Mouse (Mus musculus) gastrocnemius, postnatal 25 days (tissue): ENCODE results near the gene Gm42878. TPM values are rescaled to one million over a fixed set of nuclear protein-coding genes. Genes with fewer than 3 reads are reported as not detected.
"Not testable (repeated sequence)": the region's sequence is repeated elsewhere in the genome, so short reads cannot be mapped to it uniquely, and the experiment has no call there.

Experiments used
- DNase-seq: peaks from one replicate; pipeline ENCODE4 v3.0.0; 2022
- total RNA-seq, 2 experiments: library from RNA; stranded (reverse); gene quantifications; 1 replicate in 1 of 2; 2 replicates in 1 of 2; pipeline ENCODE4 v1.2.3; 2021

The Gm42878 gene
- total RNA-seq, 2 experiments from 2014 or later, result not detected

DNA sequence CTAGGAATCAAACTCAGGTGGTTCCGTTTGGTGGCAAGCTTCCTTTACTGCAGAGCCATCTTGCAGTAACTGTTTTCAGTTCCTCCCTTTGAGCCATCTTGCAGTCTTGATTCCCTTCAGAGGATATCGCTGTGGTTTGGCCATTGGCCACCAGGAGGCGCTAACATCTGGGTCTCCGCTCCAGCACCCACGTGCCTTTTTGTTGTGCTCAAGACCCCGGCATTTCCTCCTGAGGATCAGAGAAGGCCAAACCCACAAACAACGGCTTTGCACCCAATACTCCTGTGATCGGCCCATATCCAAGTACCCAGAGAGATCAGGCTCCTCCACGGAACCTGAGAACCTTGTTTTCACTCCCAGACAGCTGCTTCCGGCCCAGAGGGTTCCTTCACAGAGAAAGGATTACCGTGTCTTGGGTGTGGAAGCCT is 19.2 kb upstream of the Gm42878 start:
- DNase-seq, result peak; percentile 77

DNA sequence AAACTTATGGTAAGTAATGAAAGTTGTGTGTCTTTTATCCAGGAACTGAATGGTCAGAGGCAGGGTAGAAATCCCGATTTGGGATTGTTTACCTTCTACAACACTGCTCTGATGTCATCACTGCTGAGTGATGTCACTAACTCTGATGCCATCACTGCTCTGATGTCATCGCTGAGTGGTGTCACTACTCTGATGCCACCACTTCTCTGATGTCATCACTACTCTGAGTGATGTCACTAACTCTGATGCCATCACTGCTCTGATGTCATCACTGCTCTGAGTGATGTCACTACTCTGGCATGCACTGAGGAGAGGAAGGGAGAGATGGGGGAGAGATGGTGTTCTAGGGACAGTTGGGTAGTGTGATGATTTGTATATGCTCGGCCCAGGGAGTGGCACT is 17.2 kb upstream of the Gm42878 start:
- DNase-seq, result no peak

DNA sequence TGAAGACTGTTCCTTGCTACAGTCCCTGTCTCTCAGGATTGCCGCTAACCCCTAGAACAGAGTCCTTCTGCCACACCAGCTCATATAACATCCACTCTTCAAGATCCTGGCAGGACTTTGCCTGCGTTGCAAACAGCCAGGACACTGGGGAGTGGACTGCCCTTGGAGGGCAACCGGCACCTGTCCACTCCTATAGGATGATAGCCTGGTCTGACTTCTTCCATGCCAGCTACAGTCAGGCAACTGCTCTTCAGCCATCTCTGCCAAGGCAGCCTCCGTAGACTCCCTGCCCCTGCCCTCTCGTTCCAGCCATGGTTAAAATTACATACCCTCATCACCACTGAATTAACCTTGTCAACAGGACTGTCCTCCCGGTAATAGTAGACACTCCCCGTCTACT is 3.9 kb upstream of the Gm42878 start:
- DNase-seq, result peak; percentile 71

DNA sequence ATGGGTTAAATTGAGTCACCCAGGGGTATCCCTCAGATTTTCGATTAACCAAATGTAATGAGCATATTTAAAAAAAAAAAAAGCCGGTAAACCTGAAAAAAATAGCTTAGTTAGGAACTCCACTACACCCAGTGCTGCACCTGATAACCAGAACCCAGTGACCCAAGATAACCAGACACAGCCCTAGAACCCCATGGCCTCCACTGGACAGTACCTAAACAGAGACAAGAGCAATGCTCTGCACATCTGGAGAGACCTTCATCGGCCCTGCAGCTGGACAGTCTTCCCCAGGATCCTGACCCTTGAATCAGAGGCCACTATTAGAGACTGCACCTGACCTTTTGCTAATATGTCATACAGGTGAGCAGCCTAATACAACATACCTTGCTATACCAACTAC is 1.8 kb upstream of the Gm42878 start:
- DNase-seq, result no peak

DNA sequence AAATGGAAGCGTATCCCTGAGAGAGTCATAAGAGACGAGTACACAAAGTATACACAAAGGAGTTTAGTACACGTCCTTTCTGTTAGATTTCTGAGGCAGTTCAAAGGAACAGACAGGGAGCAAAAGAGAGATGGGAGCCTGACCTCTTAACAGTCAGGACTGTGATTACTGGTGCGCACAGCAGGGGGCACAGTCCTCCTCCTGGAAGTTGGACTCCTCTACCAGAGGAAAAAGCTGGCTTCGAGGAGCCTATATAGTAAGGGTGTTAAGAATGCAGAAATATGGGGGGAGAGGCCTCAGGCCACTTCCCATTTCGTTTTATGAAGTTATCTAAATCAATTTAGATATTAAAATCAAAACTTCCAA is 1.2 kb upstream of the Gm42878 start:
- no peak for DNase-seq

DNA sequence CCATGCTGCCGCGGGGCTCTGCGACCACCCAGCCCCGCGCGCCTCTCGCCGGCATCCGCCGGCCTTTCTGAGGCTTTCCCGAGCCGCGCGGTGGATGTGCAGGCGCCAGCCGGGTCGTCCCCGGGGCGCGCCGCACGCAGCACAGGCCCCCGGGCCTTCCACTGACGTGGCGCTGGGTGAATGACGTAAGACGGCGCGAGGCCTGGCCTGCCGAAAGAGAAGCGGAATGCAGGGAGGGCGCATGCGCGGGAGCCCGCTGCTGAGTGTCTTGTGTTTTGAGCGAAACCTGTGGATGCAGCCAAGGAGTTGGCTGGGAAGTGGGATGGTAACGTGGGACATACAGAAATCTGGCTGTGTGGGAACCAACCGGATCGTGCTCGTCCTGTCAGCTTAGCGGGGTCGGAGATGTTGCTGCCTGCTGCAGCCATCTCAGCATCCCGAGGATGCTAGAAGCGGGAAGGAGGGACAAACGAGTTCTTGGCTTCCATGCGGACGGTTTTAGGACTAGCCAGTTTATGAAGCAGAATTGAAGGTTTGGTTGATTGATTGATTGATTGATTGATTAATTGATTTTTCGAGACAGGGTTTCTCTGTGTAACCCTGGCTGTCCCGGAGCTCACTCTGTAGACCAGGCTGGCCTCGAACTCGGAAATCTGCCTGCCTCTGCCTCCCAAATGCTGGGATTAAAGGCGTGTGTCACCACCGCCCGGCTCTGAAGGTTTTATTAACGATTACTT is 679 bp upstream of the Gm42878 start, which contains the start of gene Mapkapk5:
Mapkapk5 (minus strand) TSS at position 113 of the 737 bp plus-strand sequence.
- DNase-seq, result peak; percentile 94

DNA sequence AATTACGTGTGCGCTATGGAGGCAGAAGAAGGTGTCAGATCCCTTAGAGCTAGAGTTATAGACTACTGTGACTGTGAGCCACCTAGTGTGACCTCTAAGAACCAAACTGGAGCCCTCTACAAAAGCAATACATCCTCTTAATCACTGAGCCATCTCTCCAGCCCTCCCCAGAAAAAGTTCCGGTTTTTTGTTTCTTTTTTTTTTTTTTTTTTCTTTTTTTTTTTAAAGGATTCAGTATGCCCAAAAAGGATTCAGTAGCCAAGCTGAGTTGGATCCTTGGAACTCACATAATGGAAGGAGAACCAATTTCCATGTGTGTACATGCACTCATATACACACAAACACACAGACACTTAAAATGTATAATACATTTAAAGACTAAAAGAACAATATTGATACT is 1.9 kb downstream of the Gm42878 start:
- no peak for DNase-seq

DNA sequence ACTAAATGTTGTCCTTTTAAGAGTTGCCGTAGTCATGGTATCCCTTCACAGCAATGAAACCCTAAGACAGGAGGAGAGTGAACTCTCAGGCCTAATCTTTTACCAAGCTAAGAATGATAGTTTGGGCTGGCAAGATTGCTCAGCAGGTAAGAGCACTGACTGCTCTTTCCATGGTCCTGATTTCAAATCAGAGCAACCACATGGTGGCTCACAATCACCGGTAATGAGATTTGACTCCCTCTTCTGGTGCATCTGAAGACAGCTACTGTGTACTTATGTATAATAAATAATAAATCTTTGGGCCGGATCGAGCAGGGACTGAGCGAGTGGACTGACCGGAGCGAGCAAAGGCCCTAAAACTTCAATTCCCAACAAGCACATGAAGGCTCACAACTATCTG is 4.0 kb downstream of the Gm42878 start:
- DNase-seq, result no peak

DNA sequence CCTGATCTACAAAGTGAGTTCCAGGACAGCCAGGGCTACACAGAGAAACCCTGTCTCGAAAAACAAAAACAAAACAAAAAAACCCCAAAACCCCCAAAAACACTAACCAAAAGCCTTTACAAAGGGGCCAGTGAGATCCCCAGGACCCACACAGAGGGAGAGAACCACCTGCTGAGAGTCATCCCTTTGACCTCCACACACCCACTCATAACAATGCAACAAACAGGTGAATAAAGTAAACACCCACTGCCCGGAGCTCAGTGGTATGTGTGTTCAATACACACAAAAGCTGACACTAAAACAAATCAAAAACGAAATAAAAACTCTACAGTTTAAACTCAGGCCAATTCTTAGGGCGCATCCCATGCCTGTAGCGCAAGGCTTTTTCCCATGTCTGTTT is 5.2 kb downstream of the Gm42878 start:
- DNase-seq, result no peak

DNA sequence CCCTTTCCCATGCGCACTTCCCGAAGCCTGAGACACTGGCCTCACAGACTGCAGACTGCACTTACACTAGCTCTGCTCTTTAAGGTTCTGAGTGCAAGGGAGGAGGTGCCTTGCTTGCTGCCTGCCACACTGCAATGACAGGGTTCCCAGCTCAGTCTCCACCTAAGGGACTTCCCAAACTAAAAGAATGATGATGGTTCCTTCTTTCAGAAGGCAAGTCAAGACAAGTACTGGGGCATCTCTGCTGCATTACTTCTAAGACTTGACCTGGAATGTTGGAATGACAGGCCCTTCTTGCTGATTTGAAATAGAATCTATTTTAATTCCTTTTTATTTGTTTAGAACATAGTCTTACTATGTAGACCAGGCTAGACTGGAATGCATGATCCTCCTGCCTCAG is 7.7 kb downstream of the Gm42878 start:
- DNase-seq, result no peak

DNA sequence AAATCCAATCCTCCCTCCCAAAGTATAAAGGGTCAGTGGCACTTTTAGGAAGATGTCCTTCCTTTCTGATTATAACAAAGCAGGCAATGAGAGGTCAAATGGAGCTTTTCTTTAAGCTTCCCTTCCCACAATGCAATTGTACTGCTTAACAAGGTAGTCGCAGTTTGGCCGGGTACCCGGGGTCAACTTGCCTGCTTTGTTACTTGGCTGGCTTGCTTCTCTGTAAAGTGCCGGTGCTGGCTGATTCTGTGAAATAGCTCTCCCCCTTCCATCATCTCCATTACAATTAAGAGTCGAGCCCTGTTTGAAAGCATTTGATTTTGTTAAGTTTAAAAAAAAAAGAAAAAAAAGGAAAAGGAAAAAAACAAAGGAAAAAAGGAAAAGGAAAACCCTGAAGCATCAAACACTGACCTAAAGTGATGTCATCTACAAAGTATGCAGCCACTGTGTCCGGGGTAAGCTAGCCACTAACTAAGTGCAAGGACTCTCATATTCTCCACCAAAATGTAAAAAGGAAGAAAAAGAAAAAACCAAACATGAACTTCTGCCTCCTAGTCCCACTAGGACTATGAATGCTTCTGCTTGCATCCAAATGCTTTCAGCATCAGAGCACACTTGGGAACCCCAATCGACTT is 8.2 kb downstream of the Gm42878 start:
- DNase-seq, result no peak

DNA sequence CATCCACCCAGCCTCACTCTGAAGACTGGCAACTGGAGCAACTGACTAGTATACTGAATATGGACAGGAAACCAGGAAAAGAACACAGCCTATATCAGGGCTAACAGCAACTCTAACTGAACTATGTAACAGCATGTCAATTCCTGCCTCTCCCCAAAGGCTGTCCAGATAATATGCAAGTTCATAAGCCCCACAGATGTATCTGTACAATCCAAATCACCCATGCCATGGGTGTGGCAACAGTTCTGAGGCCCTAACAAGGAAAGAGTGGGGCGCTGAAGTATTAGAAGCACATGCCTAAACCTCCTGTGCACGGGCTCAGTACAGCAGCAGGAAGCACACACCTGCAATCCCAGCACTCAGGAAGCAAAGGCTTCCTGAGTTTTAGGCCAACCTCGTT is 10.2 kb downstream of the Gm42878 start:
- DNase-seq, result no peak

DNA sequence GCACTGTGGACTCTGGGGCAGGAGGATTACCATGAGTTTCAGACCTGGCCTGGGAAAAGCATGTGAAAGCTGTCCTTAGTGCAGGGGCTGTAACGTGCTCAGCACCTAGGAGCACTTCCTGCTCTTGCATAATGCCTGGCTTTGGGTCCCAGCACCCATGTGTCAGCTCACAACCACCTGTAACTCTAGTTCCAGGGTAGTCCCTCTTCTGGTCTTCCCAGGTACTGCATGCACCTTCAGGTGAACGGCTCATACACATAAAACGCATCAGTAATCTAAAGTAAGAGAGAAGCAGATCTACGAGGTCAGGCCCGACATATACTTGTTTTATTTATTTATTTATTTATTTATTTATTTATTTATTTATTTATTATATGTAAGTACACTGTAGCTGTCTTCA is 10.8 kb downstream of the Gm42878 start:
- DNase-seq, result no peak

DNA sequence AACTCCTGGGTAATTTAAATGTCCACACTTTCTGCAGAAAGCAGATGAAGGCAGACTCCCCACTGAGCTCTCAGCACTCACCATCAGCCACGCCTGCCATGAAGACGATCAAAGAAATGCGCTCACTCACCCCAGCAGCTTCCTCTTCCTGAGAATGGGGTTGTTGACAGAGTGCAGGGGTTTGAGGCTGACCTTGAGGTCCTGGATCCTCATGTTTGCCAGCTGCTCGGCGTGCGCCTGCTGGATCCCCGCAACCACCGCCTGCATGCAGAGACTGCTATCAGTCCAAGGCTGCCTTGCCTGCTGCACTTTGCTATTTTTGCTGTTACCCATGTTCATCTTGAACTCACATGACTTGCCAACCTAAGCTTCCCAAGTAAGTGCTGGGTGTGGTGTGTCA is 18.3 kb downstream of the Gm42878 start:
- DNase-seq, result no peak

DNA sequence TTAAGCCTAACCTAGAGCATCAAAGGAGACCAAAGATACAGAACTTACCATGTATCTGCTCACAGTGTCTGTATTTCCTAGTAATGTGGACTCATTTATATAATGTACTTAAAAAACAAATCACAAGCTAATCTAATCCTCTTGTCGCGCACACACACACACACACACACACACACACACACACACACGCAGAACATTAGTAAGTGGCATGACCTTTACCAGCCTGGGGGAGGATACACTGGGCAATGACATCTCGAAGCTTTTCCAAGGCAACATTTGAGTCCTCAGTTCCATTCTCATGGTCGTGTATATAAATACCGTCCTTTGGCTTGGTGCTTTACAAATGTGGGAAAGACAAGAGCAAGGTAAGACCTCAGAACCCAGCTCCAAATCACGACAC is 18.8 kb downstream of the Gm42878 start:
- no peak for DNase-seq

DNA sequence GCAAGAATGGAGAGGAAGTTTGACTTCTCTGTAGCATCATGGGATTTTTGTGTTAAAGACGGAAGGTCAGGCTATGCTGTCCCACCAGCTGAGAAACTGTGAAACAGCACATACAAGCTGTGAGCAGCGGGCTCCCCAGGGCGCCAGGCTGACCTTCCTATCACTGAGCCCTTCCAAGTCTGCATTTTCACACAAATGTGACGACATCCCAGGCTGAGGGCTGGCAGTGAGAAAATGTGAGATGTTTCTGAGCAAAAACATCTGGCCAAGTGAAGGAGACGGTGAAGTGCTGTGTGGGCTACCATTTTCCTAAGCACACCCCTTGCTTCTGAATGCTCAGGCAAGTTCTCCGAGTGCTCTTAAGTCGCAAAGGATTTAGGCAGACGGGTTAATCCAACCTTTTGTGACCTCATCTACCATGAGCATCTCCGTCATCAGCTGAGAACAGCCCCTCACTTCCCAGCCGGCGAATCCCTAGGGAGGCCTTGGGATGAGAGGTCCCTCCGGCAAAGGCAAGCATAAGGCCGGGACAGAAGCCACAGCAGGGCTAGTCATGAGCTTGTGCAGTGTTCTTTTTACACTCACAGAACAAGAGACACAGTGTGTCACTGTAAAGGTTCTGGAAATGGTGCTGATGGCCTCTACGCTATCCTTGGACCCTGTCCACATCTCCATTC is 19.4 kb downstream of the Gm42878 start:
- DNase-seq, result no peak

DNA sequence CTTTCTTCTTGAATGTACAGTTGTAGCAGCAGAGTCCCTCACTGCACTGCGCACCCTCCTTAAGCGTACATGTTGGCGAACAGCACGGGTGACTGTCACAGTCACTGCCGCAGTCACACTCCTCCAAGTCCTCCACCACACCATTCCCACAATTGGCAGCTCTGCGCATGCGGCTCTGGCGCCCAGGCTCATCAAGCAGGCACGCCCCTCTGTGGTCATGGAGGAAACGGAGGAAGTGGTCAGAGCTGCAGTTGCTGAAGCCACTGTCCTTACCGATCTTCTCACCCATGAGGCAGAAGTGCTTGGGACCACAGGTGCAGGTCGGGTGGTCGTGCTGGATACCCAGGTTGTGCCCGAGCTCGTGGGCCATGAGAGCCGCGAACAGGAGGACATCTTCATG is 25.5 kb downstream of the Gm42878 start:
- DNase-seq, result not testable (repeated sequence)

DNA sequence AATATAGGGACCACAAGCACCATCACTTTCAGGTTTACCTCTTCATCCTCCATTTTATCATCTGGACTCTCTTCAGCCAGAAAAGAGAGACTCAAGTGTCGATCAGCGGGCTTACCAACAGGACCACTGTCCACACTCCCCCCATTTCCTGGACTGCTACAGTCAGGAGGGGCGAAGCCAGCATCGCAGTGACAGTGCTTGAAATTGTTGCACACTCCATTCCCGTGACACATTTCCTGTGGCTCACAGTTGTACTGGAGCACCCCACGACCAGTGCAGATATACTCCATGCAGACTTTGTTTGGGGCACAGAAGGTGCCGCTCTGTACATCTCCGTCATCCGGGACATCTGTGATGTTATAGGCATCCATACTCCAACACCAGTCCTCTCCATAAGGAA is 26.3 kb downstream of the Gm42878 start:
- DNase-seq, result no peak

DNA sequence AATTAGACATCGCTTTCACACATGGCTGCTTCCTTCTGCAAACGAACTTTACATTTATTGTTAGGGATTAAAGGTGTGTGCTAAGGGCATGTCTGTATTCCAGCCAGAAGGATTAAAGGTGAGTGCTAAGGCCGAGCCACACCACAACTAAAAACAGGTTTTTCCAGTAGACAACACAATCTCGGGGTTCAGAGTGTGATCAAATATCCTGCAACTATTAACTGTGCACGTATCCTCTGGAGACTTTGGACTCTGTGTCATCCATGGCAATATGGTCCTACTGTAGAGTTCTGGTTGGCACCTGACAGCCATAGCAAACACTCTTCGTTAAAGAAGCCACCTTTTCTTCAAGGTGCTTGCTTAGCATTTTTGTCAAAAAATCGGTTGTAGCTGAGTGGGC is 35.3 kb downstream of the Gm42878 start:
- DNase-seq, result no peak

DNA sequence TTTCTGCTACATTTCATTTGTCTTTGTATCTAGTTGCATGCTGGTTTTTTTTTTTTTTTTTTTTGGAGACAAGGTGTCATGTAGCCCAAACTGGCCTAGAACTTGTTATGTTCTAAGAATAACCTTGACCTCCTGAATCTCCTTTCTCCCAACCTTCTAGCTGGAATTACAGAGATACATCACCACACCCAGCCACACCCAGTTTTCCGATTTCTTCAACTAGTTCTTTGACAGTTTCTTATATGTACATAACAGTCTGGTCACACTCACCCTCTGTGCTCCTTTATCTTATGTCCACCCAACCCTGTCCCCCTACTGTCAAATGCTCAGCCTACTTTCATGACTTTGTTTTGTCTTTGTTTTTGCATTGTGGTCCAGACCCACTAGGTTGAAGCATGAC is 38.4 kb downstream of the Gm42878 start:
- no peak for DNase-seq

DNA sequence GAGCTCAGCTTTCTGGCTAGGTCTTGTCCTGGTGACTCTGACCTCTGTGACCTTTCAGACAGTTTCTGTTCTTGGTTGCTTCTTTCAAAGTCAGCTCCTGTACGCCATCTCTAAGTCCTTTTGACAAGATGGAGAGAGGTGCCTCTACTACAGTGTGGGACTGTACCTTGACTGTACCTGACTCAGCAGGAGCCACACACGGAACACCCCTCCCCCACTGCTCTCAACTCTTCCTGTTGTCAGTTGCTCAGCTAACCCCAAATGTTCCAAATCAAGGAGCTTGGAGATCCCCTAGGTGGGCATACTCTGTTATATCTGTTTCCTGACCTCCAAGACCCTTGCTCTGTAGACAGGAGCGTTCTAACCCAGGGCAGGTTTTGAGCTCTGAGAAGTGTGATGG is 42.1 kb downstream of the Gm42878 start, which contains the start of gene Adam1b:
Adam1b (minus strand) TSS at position 205 of the 400 bp plus-strand sequence.
- no peak for DNase-seq

DNA sequence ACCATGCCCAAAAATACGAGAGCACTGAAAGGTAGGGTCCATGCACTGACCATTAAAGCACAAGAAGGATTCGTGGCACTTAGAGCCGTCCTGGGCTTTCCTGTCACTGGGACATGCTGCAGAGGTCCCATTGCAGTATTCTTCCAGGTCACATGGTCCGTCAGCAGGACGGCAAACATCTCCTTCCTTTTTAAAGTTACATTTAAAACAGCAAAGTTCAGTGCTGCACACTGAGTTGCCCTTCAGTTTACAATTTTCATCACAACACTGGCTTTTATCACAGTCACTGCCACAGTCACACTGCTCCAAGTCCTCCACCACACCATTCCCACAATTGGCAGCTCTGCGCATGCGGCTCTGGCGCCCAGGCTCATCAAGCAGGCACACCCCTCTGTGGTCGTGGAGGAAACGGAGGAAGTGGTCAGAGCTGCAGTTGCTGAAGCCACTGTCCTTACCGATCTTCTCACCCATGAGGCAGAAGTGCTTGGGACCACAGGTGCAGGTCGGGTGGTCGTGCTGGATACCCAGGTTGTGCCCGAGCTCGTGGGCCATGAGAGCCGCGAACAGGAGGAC is 43.8 kb downstream of the Gm42878 start:
- DNase-seq, result not testable (repeated sequence)

DNA sequence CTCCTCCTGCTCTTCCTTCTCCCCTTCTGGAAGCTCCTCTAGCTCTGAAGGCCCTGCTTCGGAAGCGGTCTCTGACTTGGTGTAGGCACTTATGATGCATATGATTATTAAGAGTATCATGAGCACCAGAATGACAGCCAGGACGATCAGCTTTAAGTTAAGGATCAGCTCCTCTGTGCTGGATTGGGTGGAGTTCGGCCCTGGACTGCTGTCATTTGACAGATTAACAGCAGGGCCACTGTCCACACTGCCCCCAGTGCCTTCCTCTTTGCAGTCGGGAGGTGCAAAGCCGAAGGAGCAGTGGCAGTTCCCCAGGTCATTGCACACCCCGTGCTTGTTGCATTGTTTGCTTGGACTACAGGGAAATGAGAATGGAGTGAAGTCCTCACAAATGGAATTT is 44.6 kb downstream of the Gm42878 start:
- no peak for DNase-seq
